26 mouse cellular contexts compared by ENCODE assay signal in genomic region chr17:35716114-35716513, GRCm38 (mm10). TPM values are rescaled to one million over a fixed set of nuclear protein-coding genes. Genes with fewer than 3 reads are reported as not detected.
DNase-seq lines count a peak whose midpoint lies in the region; ATAC-seq and TF ChIP-seq lines count a peak whose summit lies in the region.
"Had no signal": no experiment of that assay in that cellular context is flagged by ENCODE, and none has a peak within 500 bp of the region (broad histone marks: within the 10 kb centered on the region; RNA-seq: fewer than 3 reads in every experiment).

No protein-coding gene starts in this region.

- H3K27ac ChIP-seq in stomach, embryonic 15.5 days, result peak overlapping the region; percentile 1; the same call in 1 of the 2 replicates
- no peak overlapping the region for H3K27ac ChIP-seq in stomach, postnatal 0 days (replicated peaks)
- H3K27ac ChIP-seq: embryonic facial prominence, embryonic 12.5 days; forebrain, embryonic 15.5 days; hindbrain, embryonic 14.5 days; limb, embryonic 13.5 days; liver, embryonic 14.5 days had no signal

- H3K9me3 ChIP-seq in stomach, embryonic 15.5 days, result no peaks in the 10 kb centered on the region
- H3K9me3 ChIP-seq in stomach, postnatal 0 days (ENCODE audit: control insufficient read depth, low read length), result no peaks in the 10 kb centered on the region
- H3K9me3 ChIP-seq: embryonic facial prominence, embryonic 12.5 days; forebrain, embryonic 15.5 days; limb, embryonic 13.5 days had no signal

- no peak overlapping the region for H3K4me2 ChIP-seq in stomach, embryonic 15.5 days
- no peak overlapping the region for H3K4me2 ChIP-seq in stomach, postnatal 0 days (replicated peaks; ENCODE audit: low read depth)
- H3K4me2 ChIP-seq: embryonic facial prominence, embryonic 12.5 days; forebrain, embryonic 15.5 days; heart, embryonic 12.5 days; hindbrain, embryonic 14.5 days; limb, embryonic 13.5 days; midbrain, embryonic 11.5 days had no signal

- 72% methylated on average over 3 of the region's 3 CpGs for WGBS in stomach, embryonic 15.5 days
- 70% methylated on average over 3 of the region's 3 CpGs for WGBS in stomach, postnatal 0 days

- peak; percentile 49 to 91 for DNase-seq in kidney, adult 8-10 months
- no peak for DNase-seq in kidney, postnatal 4 days
- DNase-seq in stomach, postnatal 0 days (ENCODE audit: low spot score), result no peak
- DNase-seq in kidney, postnatal 14 days, result peak; percentile 76
- DNase-seq in thymus, postnatal 36 days, result no peak
- no peak for DNase-seq in urinary bladder, postnatal 36 days (ENCODE audit: low spot score in 2 of 2)
- no peak for DNase-seq in heart, postnatal 10 days
- DNase-seq: adrenal gland, postnatal 25 days; cerebellum, adult 11-12 months; cerebellum, adult 9-11 months; embryo, embryonic 11 days; gastrocnemius, postnatal 25 days; heart, adult 11 months; lung, postnatal 36 days; right cerebral cortex, postnatal 25 days had no signal

- peaks cover 15% of the 10 kb centered on the region for H3K4me1 ChIP-seq in stomach, embryonic 15.5 days
- H3K4me1 ChIP-seq in stomach, postnatal 0 days (replicated peaks; ENCODE audit: control insufficient read depth, insufficient read depth), result peaks cover under 1% of the 10 kb centered on the region; the same call in 1 of the 2 replicates

- no peak for TF ChIP-seq CTCF in stomach, postnatal 0 days (IDR thresholded peaks at IDR 0.05; ENCODE audit: low read depth)

- no peaks in the 10 kb centered on the region for H3K27me3 ChIP-seq in stomach, embryonic 15.5 days (replicated peaks)
- H3K27me3 ChIP-seq in stomach, postnatal 0 days (ENCODE audit: control insufficient read depth, insufficient read depth, low read length), result no peaks in the 10 kb centered on the region
- H3K27me3 ChIP-seq: embryonic facial prominence, embryonic 12.5 days; forebrain, embryonic 15.5 days; heart, embryonic 12.5 days; limb, embryonic 13.5 days; Patski had no signal

- no peak overlapping the region for H3K4me3 ChIP-seq in stomach, embryonic 15.5 days (replicated peaks)
- no peak overlapping the region for H3K4me3 ChIP-seq in stomach, postnatal 0 days (ENCODE audit: low read depth, low read length)
- H3K4me3 ChIP-seq: embryonic facial prominence, embryonic 12.5 days; forebrain, embryonic 15.5 days; heart, embryonic 12.5 days; limb, embryonic 13.5 days had no signal

- intact Hi-C loops in heart, postnatal 10 days (cut with DNase I), result no loop called here

- no peaks in the 10 kb centered on the region for H3K36me3 ChIP-seq in stomach, embryonic 15.5 days
- H3K36me3 ChIP-seq in stomach, postnatal 0 days (ENCODE audit: control insufficient read depth, insufficient read depth, low read length), result no peaks in the 10 kb centered on the region
- H3K36me3 ChIP-seq: embryonic facial prominence, embryonic 12.5 days; forebrain, embryonic 15.5 days; heart, embryonic 12.5 days; limb, embryonic 13.5 days had no signal

- no peak for TF ChIP-seq EP300 in stomach, postnatal 0 days (optimal IDR thresholded peaks at IDR 0.05)

- no peak overlapping the region for H3K9ac ChIP-seq in stomach, embryonic 15.5 days
- no peak overlapping the region for H3K9ac ChIP-seq in stomach, postnatal 0 days (ENCODE audit: low read length)
- H3K9ac ChIP-seq: embryonic facial prominence, embryonic 12.5 days; forebrain, embryonic 15.5 days; heart, embryonic 12.5 days; hindbrain, embryonic 14.5 days; limb, embryonic 13.5 days; liver, embryonic 14.5 days had no signal

- ATAC-seq in stomach, embryonic 15.5 days (ENCODE audit: insufficient read depth, low FRiP score, low read depth), result no peak
- ATAC-seq in stomach, postnatal 0 days (ENCODE audit: low FRiP score, low TSS enrichment), result no peak
- ATAC-seq: forebrain, embryonic 15.5 days; midbrain, embryonic 16.5 days; Patski had no signal

RNA-seq across cellular contexts. Expression of gene Ddr1, which starts 11.7 kb away (rescaled TPM):
- 74.0 and 78.4 TPM in 2 replicates for polyA plus RNA-seq in stomach, embryonic 15.5 days (2015; fragmentation: Nextera tagmentation; extraction: Ambion mirVana)
- 50.8 TPM in 2 replicates for polyA plus RNA-seq in stomach, postnatal 0 days (2015; fragmentation: Nextera tagmentation; extraction: Ambion mirVana)
- 10 to 100 TPM; 56.8 to 66.6 TPM for total RNA-seq in heart, postnatal 10 days (2021)
- total RNA-seq: hematopoietic stem cell, adult 5-6 weeks had no signal

RNA-seq across cellular contexts. Expression of gene Gtf2h4, which starts 42.6 kb away (rescaled TPM):
- polyA plus RNA-seq in stomach, embryonic 15.5 days (2015; fragmentation: Nextera tagmentation; extraction: Ambion mirVana), result 36.3 and 39.9 TPM in 2 replicates
- polyA plus RNA-seq in stomach, postnatal 0 days (2015; fragmentation: Nextera tagmentation; extraction: Ambion mirVana), result 20.7 and 20.8 TPM in 2 replicates
- total RNA-seq in heart, postnatal 10 days (2021), result 10 to 100 TPM; 15.5 to 18.7 TPM

RNA-seq across cellular contexts. Expression of gene Vars2, which starts 48.7 kb away (rescaled TPM):
- 18.6 and 21.5 TPM in 2 replicates for polyA plus RNA-seq in stomach, embryonic 15.5 days (2015; fragmentation: Nextera tagmentation; extraction: Ambion mirVana)
- 10.3 and 10.6 TPM in 2 replicates for polyA plus RNA-seq in stomach, postnatal 0 days (2015; fragmentation: Nextera tagmentation; extraction: Ambion mirVana)
- total RNA-seq in heart, postnatal 10 days (2021), result 10 to 100 TPM; 25.2 to 34.0 TPM

Comparison
In these comparisons a context has a peak if more than half of its experiments do, and no peak if none do; other contexts are left out.
1. DNase-seq: peak in kidney, adult 8-10 months (2 of 2) and kidney, postnatal 14 days (single experiment); none in kidney, postnatal 4 days (0 of 2), stomach, postnatal 0 days (single experiment), thymus, postnatal 36 days (0 of 2), urinary bladder, postnatal 36 days (0 of 2) and heart, postnatal 10 days (0 of 2).